Mouse (Mus musculus): ENCODE results near the gene Tpm3. TPM values are rescaled to one million over a fixed set of nuclear protein-coding genes. Genes with fewer than 3 reads are reported as not detected.
A peak's percentile ranks its signal among the peaks of the same experiment; 100 is the strongest.
"Not testable (repeated sequence)": the region's sequence is repeated elsewhere in the genome, so short reads cannot be mapped to it uniquely, and the experiment has no call there.

Gene Tpm3
- total RNA-seq, 2 experiments from 2014 or later: 259 to 260 TPM

- no peak for DNase-seq (ENCODE audit: extremely low spot score in 1 of 2, low spot score in 2 of 2)
- intact Hi-C loops (cut with DNase I): no loop called here
These were observed 9.2 kb downstream of the Tpm3 start for GRCm38 (mm10) chr3:90081365-90082240.

DNA sequence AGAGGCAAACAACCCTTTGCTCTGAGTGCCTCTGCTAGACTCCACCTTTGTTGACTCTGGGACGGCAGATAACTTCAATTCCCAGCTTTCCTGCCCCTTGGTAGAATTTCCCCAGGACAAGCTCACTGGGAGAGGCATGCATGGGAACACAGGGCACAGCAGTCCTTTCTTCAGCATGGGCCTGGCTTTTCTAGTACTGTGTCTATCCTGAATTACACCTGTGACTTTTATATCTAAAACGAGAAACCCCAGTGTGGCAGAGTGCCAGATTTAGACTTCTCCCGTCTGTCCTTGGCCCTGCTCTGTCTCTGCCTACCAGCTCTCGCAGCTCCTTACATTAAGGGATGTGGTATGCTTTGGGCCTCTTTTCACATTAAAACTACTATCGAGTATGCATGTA lies 10.6 kb downstream of the Tpm3 start:
- intact Hi-C loops (cut with DNase I): no loop called here

GRCm38 (mm10) chr3:90083698-90084324 lies 11.4 kb downstream of the Tpm3 start:
- intact Hi-C loops (cut with DNase I): no loop called here
- peak in 1 of 2 experiments; percentile 74 for DNase-seq (ENCODE audit: extremely low spot score in 1 of 2, low spot score in 2 of 2)

More for the DNA sequence above, 10.6 kb downstream of the Tpm3 start:
- peak; percentile 41 to 47 for DNase-seq (ENCODE audit: extremely low spot score in 1 of 2, low spot score in 2 of 2)

DNA sequence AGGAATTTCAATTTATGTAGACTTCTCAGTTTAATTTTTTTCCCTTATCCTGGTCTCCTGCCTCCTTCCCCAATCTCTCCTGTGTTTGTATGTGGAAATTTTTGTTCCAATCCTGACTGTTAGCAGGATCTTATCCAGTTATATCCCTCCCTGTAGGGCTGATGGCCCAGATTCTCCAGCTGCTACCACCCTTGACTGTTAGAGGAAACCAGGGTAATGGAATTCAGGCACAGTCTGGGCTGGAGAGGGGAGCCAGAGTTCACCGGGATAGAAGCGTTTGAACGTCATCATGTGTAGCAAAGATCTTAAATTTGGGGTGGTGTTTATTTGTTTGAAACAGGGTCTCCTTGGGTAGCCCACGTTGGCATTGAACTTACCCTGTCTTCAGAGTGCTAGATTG lies 12.3 kb downstream of the Tpm3 start:
- intact Hi-C loops (cut with DNase I): no loop called here
- no peak for DNase-seq (ENCODE audit: extremely low spot score in 1 of 2, low spot score in 2 of 2)

GRCm38 (mm10) chr3:90085281-90085680 lies 12.8 kb downstream of the Tpm3 start:
- peak in 1 of 2 experiments; percentile 57 for DNase-seq (ENCODE audit: extremely low spot score in 1 of 2, low spot score in 2 of 2)

DNA sequence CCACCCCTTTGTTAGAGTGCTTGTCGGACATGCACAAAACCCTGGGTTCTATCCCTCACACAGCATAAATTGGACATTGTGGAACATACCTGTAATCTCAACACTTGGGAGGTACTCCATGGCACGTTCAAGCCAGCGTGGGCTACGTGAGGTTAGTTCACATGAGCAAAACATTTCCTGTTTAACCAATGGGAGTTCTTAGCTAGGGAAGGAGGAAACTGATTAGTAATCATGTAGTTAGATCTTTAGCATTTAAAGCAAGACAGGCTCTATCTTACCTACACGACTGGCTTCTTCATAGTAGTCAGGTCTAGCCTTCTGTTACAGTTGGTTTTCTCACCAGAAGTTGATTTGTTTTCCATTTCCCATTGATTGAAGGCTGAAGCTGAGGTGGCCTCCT lies 13.6 kb downstream of the Tpm3 start:
- no peak for DNase-seq (ENCODE audit: extremely low spot score in 1 of 2, low spot score in 2 of 2)
- intact Hi-C loops (cut with DNase I): no loop called here

More at GRCm38 (mm10) chr3:90085281-90085680, 12.8 kb downstream of the Tpm3 start:
- intact Hi-C loops (cut with DNase I): no loop called here

GRCm38 (mm10) chr3:90088617-90089016 lies 16.2 kb downstream of the Tpm3 start:
- intact Hi-C loops (cut with DNase I): no loop called here
- no peak for DNase-seq (ENCODE audit: extremely low spot score in 1 of 2, low spot score in 2 of 2)

DNA sequence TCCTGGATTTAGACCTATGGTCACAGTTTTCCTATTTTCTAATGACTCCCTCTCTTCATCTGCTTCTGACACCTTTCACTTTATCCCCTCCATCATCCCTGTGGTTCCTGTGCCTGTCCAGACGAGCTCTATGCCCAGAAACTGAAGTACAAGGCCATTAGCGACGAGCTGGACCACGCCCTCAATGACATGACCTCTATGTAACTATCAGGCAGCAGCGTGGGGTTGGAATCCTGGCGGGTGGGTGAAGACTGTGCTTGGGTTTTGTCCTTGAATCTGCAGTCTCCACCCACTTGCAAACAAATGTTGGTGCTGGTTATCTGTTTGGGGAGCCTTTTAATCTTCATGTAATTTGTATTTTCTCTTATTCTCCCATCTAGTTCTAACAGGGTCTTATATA lies 18.4 kb downstream of the Tpm3 start:
- intact Hi-C loops (cut with DNase I): no loop called here
- DNase-seq (ENCODE audit: extremely low spot score in 1 of 2, low spot score in 2 of 2): no peak

- intact Hi-C loops (cut with DNase I): no loop called here
- no peak for DNase-seq (ENCODE audit: extremely low spot score in 1 of 2, low spot score in 2 of 2)
These were observed 22.0 kb downstream of the Tpm3 start for GRCm38 (mm10) chr3:90094453-90094852.

DNA sequence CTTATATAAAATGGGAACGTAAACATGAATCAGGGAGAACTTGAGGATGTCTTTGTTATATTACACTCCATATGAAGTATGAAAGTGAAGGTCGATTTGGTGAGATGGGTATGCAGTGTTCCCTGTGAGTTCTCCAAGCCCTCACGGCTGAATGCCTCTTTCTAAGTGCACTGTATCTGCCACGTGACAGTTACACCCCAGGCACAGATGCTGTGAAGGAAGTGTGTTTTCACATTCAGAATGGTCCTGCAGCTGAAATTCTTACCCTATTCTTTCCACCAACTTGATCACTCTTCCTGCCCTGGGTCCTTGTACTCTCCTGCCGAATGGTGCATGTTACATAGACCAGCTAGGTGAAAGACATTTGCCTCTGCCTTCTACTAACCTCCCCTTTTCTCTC lies 25.5 kb downstream of the Tpm3 start:
- intact Hi-C loops (cut with DNase I): no loop called here
- no peak for DNase-seq (ENCODE audit: extremely low spot score in 1 of 2, low spot score in 2 of 2)

DNA sequence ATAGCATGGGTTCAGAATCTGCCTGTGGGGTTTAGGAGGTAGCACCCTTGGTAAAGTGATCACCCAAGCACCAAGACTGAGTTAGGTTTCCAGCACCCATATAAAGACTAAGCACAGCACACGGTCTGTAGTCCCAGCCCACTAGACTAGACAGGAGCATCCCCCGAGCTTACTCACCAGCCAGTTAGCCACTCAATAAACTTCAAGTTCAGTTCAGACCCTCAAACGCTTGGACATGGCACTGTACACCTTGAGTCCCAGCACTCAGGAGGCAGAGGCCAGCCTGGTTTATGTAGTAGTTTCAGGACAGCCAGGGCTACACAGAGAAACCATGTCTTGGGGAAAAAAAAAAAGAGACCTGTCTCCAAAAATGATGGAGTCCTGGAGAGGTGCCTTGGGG lies 28.6 kb downstream of the Tpm3 start:
- DNase-seq (ENCODE audit: extremely low spot score in 1 of 2, low spot score in 2 of 2): no peak
- intact Hi-C loops (cut with DNase I): no loop called here

DNA sequence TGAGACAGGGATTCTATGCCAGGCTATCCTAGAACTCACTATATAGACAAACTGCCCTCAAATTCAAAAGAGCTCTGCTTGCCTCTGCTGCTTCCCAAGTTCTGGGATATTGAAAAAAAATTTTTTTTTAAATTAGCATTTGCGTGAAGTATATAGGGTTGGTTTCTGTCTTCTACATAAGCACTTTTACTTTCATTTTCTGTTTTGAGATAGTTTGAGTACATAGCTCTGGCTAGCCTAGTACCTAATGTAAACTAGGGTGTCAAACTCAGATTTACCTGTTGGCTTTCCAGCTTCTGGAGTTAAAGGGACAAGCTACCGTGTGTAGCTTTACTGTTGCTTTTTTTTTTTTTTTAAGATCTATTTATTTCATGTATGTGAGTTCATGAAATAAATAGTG lies 29.2 kb downstream of the Tpm3 start:
- intact Hi-C loops (cut with DNase I): no loop called here
- no peak for DNase-seq (ENCODE audit: extremely low spot score in 1 of 2, low spot score in 2 of 2)

GRCm38 (mm10) chr3:90102239-90102638 lies 29.8 kb downstream of the Tpm3 start:
- intact Hi-C loops (cut with DNase I): no loop called here
- no peak for DNase-seq (ENCODE audit: extremely low spot score in 1 of 2, low spot score in 2 of 2)

GRCm38 (mm10) chr3:90103176-90103575 lies 30.7 kb downstream of the Tpm3 start:
- DNase-seq (ENCODE audit: extremely low spot score in 1 of 2, low spot score in 2 of 2): no peak

GRCm38 (mm10) chr3:90103938-90104337 lies 31.5 kb downstream of the Tpm3 start, which contains the start of gene Nup210l:
Nup210l (plus strand) TSS chr3:90104132.
- intact Hi-C loops (cut with DNase I): no loop called here
- DNase-seq (ENCODE audit: extremely low spot score in 1 of 2, low spot score in 2 of 2): no peak

More at GRCm38 (mm10) chr3:90103176-90103575, 30.7 kb downstream of the Tpm3 start:
- intact Hi-C loops (cut with DNase I): no loop called here

- intact Hi-C loops (cut with DNase I): no loop called here
- DNase-seq (ENCODE audit: extremely low spot score in 1 of 2, low spot score in 2 of 2): peak in 1 of 2 experiments; percentile 24
These were observed 39.3 kb downstream of the Tpm3 start for GRCm38 (mm10) chr3:90111706-90112105.

DNA sequence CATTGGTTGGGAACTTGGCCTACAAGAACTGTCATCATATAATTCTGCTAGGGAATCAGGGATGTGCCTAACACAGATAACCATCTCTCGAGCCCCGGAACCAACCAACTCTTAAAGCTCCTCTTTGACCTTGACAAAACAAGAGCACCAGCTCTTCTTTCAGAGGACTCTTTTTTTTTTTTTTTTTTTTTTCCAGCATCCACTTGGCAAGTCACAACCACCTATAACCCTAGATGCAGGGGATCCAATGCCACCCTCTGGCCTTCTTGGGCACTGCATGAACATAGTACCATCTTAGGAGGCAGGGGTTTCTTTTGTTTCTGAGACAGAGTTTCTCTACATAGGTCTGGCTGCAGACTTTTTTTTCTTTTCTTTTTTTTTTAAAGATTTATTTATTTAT lies 41.9 kb downstream of the Tpm3 start:
- intact Hi-C loops (cut with DNase I): no loop called here
- no peak for DNase-seq (ENCODE audit: extremely low spot score in 1 of 2, low spot score in 2 of 2)

DNA sequence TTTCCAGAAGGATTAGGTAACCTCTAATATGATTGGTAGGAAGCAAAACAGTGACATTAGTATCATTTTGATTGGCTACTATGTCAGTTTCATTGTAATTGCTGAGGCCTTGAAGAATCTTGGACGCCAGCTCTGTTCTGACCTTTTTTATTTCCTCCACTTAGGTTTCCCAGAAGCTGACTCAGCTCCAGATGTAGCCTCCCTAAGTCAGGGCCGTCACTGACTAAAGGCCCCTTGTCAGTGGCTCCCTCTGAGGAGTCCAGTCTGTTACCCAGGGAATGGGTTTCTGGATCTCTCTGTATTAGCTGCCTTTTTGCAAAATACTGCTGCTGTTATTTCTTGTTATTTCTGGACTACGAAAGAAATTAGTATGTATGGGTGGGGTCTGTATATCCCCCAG lies 43.1 kb downstream of the Tpm3 start:
- no peak for DNase-seq (ENCODE audit: extremely low spot score in 1 of 2, low spot score in 2 of 2)
- intact Hi-C loops (cut with DNase I): no loop called here

DNA sequence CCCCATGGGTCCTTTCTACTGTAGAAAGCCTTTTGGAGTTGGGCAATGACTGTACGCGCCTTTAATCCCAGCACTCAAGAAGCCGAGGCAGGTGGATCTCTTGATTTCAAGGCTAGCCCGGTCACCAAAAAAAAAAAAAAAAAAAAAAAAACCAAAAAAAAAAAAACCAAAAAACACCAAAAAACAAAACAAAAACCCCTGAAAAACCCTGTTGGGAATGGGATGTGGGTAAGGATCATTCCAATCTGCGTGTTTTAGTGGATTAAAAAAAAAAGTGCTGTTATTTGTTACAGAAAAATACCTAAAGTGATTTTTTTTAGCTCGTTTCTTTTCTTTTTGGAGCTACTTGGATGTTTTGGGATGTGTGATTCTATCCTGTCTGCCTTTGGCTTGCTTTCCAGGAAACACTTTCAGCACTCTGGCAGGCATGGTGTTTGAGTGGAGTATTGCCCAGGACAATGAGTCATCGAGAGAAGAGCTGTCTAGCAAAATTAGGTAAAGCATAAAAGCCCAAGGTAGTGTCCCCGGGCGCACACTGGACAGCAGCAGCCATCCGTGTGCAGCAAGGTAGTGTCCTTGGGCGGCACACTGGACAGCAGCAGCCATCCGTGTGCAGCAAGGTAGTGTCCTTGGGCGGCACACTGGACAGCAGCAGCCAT lies 45.8 kb downstream of the Tpm3 start:
- DNase-seq (ENCODE audit: extremely low spot score in 1 of 2, low spot score in 2 of 2): peak in 1 of 2 experiments; percentile 65
- intact Hi-C loops (cut with DNase I): no loop called here

- intact Hi-C loops (cut with DNase I); DNase-seq (ENCODE audit: extremely low spot score in 1 of 2, low spot score in 2 of 2): not testable (repeated sequence)
These were observed 49.6 kb downstream of the Tpm3 start for GRCm38 (mm10) chr3:90122036-90122435.
